Mouse (Mus musculus) kidney, postnatal 4 days (tissue): Measurements from ENCODE around the gene Nup93.
A peak's percentile ranks its signal among the peaks of the same experiment; 100 is the strongest.

Experiments used
- DNase-seq, 2 experiments: peaks; one replicate each; pipeline ENCODE4 v3.0.0; 2021; ENCODE audit warnings: mixed read lengths in 2 of 2

Gene Nup93

DNA sequence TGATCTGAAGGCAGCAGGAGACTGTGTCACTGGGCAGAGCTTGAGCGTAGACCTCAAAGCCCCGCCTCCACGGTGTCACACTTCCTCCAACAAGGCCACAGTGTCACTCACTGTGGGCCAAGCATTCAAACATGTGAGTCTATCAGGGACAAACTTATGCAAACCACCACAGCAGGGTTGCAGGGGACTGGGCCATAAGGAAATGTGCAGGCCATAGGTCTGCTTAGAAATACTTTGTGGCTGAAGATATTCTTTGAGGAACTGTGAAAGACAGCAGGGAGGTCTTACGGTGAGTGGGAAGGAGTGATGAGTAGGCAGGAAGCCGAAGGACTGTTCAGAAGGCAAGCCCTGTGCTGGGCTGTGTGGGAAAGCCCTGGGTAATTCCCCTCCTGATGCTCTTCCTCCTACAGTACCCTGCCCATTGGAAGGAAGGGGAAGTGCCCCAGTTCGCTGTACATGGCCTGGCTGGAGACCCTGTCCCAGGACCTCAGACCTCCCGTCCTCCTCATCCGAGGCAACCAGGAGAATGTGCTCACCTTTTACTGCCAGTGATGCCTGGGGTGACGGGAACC, 151.1 kb downstream of the Nup93 start:
- peak in 1 of 2 experiments; percentile 38 for DNase-seq
